Mouse (Mus musculus): ENCODE results near the gene Faap20. TPM values are rescaled to one million over a fixed set of nuclear protein-coding genes. Genes with fewer than 3 reads are reported as not detected.

The Faap20 gene
- polyA plus RNA-seq (2017; shearing (Covaris generic)): 10 to 100 TPM; 45.1 to 54.9 TPM

DNA sequence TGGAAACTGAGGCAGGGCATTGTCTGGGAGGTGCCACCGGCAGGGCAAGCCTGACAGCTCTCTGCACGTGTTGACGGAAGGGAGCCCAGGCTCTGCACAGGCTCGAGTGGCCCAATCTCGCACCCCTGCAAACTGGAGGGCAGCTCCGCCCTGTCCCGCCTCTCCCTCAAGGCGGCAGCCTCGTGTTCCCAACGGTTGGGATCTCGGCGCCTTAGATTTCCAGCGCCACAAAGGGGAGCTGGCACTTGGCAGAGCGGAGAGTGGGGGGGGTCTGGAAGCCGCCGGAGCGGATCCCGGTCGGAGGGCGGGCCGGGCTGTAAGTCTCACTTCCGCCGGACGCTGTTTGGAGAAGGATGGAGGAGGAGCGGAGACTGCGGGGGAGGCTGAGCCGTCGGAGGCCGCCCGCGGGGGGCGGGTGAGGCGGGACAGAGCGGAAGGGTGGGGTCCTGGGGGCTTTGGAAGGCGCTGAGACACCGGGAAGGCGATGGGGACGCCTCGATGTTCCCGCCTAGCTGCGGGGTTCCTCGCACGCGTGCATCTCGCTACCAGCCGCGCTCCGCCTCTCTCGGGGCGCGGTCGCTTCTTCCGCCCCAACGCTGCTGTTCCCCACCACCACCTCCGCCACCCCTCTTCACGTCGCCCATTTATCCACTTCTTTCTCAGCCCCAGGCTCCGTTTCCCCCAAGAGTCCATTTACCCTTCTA, at the start of gene Faap20:
Gene Faap20 (plus strand): TSS at position 155 of the 704 bp plus-strand sequence.
- ATAC-seq: peak; percentile 84

DNA sequence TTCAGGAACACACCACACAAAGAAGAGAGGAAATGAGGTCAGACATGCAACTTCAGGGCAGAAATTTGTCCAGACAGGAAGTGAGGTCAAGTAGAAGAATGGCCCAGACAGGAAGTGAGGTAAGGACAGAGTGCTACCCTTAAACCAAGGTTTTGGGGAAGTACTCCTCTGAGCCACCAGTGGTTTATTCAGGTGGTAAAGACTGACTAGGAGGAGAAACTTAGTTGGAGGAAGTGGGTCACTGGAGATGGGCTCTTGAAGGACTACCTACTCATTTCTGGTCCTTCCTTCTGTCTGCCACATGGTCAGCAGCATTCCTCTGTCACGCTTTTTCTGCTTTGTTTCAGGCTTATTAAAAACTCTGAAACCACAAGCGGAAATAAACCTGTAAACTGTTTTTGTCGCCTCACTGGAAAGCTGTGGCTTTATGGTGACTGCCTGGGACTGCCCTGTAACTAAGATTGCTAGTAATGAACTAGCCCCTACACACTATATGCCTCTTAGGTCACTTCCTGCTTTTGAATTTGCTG, 48.7 kb upstream of the Faap20 start:
- peak; percentile 85 for ATAC-seq

DNA sequence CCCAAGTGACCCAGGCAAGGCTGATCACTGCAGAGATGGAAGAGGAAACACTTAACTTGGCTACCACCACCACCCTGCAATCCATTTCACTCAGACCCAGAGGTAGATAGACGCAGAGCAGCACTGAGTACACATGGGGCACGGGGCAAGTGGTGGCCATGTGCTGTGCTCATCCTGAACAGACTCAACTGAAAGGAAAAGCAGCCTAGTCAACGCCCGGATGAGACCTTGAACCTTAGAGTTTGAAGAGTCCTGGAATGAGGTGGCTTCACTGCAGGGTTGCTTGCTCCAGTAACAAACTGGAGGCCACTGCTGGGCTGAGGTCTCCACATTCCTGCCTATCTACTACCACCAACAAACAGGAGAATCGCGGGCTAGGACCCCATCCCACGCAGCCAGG, 47.8 kb upstream of the Faap20 start:
- ATAC-seq: no peak

DNA sequence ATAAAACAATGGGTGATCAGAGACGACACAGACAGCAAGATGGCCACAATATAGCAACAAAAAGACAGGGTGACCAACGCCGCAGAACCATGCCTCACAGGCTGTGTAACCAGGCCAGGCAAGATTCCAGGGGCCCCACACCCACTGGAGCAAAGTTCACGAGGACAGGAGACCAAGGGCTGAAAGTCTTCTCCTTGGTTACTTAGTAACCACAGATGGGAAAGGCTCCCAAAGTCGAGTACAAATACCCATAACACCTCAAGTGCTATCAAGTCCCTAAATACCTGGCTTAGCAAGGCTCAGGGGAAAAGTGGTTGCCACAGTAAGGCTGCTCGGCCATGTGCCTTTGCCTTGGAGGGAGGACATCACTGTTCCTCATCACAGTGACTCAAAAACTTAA, 43.7 kb upstream of the Faap20 start:
- no peak for ATAC-seq

DNA sequence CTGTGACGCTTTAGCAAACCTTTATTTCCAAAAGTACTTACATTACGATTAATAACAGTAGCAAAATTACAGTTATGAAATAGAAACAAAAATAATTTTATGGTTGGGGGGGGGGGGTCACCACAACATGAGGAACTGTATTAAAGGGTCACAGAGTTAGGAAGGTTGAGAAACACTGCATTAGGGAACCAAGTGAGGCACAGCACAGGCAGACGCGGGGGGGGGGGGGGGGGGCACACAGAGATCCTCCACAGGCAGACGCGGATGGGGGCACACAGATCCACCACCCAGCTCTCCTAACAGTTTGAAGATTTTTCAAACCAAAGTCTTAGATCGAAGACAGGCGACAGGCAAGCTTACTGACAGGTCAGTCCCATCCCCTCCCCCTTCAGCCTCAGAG, 43.1 kb upstream of the Faap20 start:
- no peak for ATAC-seq

DNA sequence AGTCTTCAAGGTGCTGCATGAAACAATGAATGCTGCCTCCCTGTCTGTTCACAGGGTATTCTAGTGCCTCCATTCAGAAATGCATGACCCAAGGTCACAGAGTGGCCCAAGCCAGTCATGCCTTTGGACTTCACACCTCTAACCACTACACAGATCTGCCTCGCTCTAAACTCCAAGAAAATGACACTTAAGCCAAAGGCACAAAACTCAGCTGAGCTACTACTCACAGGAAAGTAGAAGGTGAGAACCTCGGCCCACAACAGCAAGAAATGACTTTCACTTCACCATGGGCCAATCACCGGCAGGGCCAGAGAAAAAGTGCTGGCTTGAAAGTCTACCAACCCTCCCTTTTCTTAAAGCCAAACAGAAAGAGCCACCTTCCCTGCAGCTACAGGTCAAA, 41.8 kb upstream of the Faap20 start:
- ATAC-seq: peak; percentile 57

DNA sequence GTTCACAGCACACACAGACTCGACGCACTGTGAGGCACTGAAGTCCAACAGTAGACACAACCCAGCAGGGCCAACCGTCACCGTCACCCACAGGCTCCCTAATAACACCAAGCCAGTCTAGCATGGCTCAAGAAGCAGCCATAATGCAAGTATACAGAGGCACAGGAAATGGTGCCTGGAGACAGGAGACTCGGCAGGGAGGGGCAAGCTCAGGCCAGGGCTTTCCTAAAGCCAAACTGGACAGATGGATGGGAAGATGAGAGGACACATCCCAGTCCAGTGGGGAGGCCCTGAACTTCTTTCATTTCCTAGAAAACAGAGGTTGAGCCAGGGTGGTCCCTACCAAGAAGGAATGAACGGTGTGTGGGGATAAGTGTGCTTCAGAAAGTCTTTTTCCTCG, 41.0 kb upstream of the Faap20 start:
- no peak for ATAC-seq

DNA sequence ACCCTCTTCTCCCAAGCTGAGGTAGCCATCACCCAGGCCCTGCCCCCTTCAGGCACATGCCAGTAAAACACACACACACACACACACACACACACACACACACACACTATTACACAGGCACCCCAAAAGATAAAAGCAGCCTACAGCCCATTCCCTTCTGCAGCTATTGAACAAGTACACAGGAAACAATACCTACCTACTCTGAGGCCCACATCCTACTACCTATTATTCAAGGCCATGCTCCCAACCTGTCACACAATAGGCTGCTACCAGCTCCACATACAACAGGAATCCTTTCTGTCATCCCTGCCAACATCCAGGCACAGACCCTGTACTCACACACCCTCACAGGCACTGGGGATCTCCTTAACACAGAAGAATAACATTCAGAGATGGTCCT, 40.5 kb upstream of the Faap20 start:
- peak; percentile 55 for ATAC-seq

DNA sequence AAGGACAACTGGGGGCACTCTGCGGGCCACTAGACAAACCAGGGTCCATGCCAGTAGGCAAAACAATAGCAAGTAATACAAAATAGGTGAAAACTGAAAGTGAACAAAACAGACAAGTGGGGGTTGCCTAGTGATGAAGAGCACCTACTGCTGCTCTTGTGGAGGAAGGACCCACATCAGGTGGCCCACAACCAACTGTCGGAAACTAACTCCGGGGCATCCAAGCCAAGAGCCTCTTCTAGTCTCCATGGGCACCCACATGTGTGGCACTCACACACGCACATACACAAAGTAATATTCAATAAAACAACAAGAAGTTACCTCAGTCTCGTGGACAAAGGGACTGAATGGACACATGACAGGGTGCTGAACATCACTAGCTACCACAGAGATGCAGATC, 40.1 kb upstream of the Faap20 start:
- peak; percentile 55 for ATAC-seq

DNA sequence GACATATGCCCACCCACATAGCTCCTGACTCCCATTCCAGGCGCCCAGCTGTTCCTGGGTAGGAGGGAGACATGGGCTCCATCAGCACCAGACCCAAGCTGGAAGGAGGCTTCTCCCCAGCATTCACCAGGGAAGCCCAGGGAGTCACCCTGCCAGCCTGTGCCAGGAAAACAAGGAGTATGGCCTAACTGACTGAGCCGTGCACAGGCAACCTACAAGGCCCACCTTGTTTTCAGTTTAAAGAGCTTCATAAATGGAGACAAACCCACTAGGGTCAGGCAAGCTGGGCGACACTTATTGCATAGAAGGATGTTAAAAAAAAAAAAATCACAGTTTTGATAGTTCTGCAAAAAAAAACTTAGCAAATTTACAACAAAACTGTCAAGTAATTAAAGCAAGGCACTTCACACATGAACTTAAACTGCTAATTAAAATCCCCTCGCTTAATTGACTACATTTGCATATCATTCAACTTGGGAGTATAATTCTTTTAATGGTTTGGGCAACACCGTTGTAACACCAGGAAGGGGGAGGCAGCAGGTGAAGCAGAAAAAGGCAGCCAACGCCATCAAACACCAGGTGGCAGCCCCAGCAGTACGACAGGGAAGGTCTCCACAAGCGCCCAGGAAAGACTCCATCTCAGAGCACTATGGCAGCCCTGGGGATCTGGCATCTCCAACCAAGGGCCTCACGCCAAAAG, 36.4 kb upstream of the Faap20 start:
- no peak for ATAC-seq

DNA sequence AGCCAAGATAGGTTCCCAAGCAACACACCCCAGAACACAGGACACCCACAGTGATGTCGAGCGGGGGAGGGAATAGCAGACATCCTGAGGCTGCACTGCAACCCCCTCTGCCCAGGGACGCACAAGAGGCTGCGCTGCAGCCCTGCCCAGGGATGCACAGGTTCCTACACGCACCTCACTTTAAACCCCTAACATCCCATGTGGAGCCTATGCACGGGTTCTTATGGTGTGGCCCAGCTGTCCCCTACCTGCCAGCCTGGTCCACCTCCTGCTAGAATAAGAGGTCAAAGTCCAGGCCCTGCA, 35.9 kb upstream of the Faap20 start:
- no peak for ATAC-seq

DNA sequence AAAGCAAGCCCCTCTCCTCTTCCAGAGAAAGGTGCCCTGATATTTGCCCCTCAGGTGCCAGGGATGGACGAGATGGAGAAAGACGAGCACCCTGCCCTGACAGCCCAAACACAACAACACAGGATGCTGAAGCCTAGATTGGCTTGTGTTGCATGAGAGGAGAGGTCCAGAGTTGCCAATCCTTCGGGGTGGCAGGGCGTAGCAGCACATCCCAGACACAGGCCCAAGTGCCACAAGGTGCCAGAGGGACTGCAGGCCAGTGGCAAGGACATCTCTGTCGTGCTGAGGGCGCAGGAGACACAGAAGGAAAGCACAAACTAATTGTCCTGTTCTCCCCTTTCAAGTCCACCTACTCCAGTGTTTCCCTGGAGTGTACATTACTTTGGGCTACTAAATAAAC, 35.4 kb upstream of the Faap20 start:
- no peak for ATAC-seq

DNA sequence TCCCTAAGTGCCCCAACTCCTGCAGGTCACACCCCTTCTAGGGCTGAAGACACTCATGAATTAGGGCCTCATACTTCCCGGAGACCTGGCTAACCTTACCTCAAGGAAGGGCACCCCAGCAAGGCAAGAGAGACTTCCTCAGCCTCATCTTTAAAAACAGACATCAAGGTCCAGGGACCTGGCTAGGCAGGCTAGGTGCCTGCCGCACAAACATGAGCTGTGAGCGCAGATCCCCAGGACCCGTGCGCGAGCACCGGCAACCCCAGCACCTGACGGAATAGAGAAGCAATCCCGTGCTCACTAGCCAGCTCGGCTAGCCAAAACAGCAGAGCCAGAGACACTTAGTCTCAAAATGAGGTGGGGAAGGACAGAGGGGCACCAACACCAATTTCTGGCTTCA, 34.8 kb upstream of the Faap20 start:
- no peak for ATAC-seq

DNA sequence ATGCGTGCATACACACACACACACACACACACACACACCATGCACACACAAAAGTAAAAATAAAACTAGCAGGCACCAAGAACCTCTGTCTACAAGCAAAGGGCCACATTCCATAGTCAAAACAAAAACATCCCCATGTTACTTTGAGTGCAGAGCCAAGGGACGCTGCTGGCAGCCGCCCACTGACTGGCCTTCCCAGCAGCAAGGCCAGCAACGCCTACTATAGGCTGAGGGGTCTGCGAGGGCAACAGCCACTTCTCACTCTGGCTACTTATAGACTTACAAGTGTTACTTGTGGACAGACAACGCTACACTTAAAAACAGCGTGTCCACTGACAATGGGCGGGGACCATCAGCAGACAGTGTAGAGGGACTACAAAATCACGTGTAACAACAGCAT, 34.4 kb upstream of the Faap20 start:
- ATAC-seq: no peak

DNA sequence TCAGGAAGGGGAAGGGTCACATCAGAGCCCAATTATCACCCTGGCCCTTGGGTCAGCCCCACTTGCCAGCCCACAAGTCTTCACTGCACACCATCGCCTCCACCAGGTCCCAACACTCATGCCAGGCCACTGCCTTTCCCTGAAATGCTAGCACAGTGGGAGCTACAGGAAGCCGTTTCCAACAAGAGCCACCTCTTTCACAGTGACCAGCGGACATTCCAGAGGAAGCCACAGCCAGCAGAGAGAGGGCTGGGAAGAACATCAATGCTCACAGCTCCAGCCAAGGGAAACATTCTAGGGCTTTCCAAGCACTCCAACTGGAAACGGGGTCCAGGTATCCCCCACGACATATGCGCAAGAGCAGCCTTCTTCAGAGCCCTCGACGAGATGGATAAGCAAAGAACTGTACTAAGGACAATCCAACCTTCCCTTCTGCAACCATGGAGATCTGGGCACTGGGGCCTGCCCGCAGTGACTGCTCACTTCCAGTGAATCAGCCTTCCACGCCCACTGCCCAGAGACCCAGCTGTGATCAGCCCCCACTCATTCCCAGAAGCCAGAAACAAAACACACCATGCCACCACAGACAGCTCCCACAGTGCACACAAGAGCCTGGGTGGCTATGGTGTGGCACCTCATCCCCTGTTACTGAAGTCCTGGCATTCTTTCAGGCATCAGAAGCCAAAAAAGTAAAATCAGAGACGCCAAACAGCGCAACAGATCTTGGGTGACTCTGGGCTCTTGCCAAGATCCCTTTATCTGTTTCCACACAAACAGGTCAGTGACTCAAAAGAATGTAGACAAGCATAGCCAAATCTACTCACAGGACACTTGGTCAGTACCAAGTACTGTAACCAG, 33.6 kb upstream of the Faap20 start:
- no peak for ATAC-seq

DNA sequence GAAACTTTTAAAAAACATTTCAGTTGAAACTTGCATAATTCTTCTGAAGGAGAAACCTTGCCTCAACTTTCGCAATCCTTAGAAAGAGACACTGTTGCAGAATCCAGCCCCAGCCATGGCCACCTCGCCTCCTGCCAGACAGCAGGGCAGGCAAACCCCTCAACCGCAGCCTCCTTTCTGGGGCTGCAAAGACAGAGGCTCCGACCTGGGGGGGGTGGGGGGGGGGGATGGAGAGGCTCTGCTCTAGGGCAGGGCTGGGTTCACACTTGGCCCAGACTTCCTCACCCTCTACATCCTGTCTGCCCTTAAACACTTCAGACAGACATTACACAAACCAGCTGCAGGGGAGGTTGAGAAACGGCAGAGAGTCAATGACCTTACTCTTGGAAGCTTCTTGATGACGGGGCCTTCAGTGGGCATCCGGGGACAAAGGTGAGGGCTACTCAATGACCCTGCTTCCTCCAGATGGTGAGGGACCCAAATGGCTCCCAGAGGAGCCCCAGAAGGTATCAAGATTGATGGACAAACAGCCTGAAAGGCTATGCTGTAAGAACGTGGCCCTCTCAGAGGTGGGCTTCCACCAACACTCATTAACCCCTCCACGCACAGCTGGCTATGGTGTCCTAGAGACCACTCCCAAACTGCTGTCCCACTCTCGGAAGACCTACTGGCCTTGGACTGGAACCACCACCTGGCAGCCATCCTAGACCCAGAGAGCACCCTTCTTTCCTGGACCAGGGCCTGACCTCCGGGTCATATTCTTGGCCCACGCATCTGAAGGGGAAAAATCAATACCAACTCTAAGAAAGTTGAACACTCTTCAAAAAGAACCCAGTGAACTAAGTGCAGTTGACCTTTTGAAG, 32.1 kb upstream of the Faap20 start:
- ATAC-seq: peak; percentile 74

DNA sequence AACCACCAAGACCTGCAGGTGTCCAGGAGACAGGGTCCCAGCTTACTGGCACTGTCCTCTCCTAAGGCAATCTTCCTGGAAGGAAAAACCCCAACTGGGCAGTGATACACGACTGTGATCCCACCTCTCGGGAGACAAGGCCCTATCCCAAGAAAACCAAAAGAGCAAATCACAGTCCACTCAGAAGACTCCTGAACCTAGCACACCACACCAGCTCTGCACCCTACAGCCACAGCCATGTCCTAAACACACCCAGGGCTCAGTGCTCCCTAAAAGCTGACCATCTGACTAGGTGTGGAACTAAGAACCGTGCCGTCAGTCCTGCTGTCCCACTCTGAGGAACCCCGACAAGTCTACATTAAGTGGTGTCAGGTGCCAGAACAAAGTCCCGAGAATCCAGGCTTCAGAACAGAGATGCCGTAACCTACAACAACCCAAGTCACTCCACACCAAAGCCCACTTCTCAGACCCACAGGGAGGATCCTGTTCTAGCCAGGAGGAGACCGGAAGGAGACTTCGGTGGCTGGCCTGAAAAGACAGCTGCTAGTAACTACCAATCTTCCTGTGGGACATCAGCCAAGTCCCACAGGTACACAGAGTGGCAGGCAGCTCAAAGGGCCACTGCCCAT, 31.4 kb upstream of the Faap20 start:
- no peak for ATAC-seq

DNA sequence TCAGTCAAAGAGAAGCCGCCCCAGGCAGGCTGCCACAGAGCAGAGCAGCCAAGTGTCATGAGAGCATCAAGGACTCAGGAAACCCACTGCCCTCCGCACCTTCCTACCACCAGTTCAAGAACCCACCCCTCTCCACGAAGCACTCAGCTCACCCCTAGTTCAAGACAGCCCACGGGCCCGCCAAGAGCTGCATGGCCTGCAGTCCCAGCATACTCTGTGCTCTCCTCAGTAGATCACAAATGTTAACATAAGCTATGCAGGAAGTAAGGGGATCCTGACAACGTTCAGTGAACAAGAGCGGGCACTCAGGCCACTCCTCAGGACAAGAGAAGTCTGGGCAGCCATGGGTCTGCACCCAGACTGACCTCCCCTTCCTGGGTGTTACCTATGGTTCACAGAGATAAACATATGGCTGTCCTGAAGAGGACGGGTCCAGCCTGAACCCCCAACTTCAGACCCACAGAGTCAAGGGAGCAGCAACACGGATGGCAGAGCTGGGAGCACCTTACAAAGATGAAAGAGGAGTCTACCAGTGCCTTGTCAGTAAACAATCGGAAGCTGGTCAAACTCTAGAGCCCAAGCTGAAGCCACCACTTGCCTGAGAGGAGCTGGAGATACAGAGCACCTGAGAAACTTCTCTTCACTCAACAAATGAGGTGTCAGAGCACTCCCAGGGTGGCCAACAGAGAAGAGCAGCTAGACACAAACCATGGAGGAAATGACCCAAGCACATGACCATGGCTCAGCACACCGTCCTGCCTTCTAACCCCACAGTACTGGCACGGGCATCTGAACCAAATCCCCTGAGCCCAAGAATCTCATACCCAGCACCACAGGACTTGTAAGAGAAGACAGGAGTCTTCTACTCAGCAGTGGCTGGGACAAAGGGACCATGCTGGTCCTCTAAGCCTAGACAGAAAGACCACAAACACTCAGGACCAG, 30.1 kb upstream of the Faap20 start:
- ATAC-seq: no peak

DNA sequence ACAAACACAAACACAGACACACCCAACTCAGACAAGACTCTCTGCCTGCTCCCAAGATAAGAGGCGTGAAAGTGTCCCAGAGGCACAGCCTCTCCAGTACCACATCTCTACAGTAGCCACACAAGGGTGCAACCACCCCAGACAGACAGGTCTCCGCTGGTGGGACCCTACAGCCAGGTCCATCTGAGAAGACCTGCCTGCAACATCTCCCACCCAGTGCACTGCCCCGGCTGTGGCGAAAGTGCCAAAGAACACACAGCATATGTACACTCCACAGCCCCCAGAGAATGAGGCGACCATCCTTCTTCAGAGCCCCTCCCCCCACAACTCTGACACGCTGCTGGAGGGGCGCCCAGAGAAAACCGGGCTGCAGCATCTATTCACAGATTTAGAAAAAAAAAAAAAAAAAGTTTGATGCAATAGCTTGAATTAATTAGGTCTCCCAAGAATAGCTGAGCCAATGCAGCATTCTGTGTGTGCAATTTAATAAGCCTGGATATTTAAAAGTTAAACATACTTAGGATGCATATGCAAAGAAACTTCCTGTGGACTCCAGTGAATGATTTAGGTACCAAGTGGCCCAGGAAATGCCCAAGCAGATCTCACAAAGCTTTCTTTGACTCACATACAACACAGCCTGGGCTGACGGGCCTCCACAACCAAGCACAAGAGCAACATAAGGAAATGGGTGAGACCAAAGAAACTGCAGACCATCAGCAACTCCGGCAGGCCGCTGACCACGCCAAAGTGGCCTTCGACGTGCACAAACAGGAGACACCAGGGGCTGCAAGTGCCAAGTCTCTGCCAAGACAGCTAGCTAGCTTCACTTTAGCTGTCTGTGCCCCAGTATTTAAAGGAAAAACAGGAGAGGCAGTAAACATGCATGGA, 29.1 kb upstream of the Faap20 start:
- ATAC-seq: no peak

DNA sequence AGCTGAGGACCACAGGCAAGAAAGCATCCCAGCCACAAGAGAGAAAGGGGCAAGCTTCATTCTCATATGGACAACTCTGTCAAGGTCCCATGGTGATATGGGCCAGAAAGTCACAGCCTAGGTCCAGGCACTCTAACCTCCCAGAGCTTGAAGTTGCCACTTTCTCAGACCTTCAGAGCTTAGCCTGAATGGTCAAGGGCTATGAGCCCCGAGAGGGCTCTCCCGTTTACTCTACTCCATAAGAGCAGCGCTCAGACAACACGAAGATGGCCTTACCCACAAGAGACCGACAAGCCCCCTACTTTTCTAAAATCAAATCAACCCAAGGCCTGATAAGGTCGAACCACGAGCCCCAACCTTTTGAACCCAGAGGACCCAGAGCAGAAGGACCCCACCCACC, 28.5 kb upstream of the Faap20 start:
- ATAC-seq: no peak

Data from activated CD4-positive, CD25-positive, alpha-beta regulatory T cell, adult 4 months (primary cell).